Mouse (Mus musculus): ENCODE results near the gene Tax1bp3.

GRCm38 (mm10) chr11:73176608-73177508, at the start of gene Tax1bp3, which contains the start of gene Emc6:
- no peak for TF ChIP-seq CTCF (IDR thresholded peaks at IDR 0.05; ENCODE audit: low read depth, low read length)
- no peak for TF ChIP-seq POLR2A (IDR thresholded peaks at IDR 0.05; ENCODE audit: insufficient read depth, low read length)
- TF ChIP-seq EP300 (IDR thresholded peaks at IDR 0.05; ENCODE audit: insufficient read depth, low read depth, low read length) = 0 out of 2 replicates have a peak, but pooled peaks have one; percentile 41

Measured in ES-Bruce4 (cell line).